Mouse (Mus musculus) stomach, embryonic 15.5 days (tissue): ENCODE measurements at regions not wholly inside any gene's neighbourhood (a gene's known extent, or its start where the extent isn't known, plus 50 kb on each side); places are given as distances from the start of the nearest gene placed in this dataset.
"Not testable (repeated sequence)": the region's sequence is repeated elsewhere in the genome, so short reads cannot be mapped to it uniquely, and the experiment has no call there.

Source experiments
- ATAC-seq: fragments of 200-750 bp; cut with Nextera tagmentation; 2 replicates; pipeline ENCODE4 v1.8.0; 2017; ENCODE audit warnings: low read depth, moderate number of reproducible peaks, moderate TSS enrichment; ENCODE audit not compliant: insufficient read depth, low FRiP score
- H3K27ac ChIP-seq: fragments of 300-500 bp; sonication (generic); 2 replicates; pipeline ENCODE4 v1.5.1; 2015; ENCODE audit warnings: mild to moderate bottlenecking, inconsistent platforms
- H3K27me3 ChIP-seq: fragments of 300-500 bp; sonication (generic); replicated peaks from 2 replicates; pipeline ENCODE4 v1.6.1; 2015; ENCODE audit warnings: inconsistent platforms
- H3K36me3 ChIP-seq: fragments of 300-500 bp; sonication (generic); 2 replicates; pipeline ENCODE4 v1.6.1; 2015; ENCODE audit warnings: inconsistent platforms
- H3K4me1 ChIP-seq: fragments of 300-500 bp; sonication (generic); 2 replicates; pipeline ENCODE4 v1.6.1; 2015; ENCODE audit warnings: inconsistent platforms
- H3K4me2 ChIP-seq: fragments of 300-500 bp; sonication (generic); 2 replicates; pipeline ENCODE4 v1.6.1; 2015; ENCODE audit warnings: mild to moderate bottlenecking, inconsistent platforms
- H3K4me3 ChIP-seq: fragments of 300-500 bp; sonication (generic); replicated peaks from 2 replicates; pipeline ENCODE4 v1.5.1; 2015; ENCODE audit warnings: inconsistent platforms
- H3K9ac ChIP-seq: fragments of 300-500 bp; sonication (generic); 2 replicates; pipeline ENCODE4 v1.6.1; 2015; ENCODE audit warnings: inconsistent platforms
- H3K9me3 ChIP-seq: fragments of 300-500 bp; sonication (generic); 2 replicates; pipeline ENCODE4 v1.6.1; 2016; ENCODE audit warnings: inconsistent platforms
- WGBS: fragments of 180-500 bp; shearing (Covaris S2); methylation state at CpG from one replicate; pipeline ENCODE4 v1.1.7; 2015; 5-methylcytosine and 5-hydroxymethylcytosine counted together

DNA sequence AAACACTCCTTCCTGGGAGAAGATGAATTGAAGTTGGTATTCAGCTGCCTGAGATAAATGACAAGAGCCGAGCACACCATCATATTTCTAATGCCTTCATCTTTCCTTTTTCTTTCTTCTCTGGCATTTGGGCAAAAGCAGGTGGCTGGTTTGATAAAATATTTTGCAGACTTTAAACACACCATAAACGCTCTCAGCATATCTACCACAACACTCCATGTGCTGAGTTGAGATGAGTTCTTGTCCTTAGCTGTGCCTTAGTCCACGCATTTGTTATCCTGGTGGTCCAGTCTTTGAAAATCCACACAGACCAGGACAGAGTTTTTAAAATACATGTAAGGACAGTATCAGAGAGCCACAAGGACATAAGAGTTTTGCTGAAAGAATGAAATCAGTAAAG is 74.3 kb upstream of the Immp2l start:
- 61% methylated on average over 3 of the region's 3 CpGs for WGBS
- no peaks in the 10 kb centered on the region for H3K4me1 ChIP-seq
- ATAC-seq, result no peak
- H3K27me3 ChIP-seq, result no peaks in the 10 kb centered on the region
- no peaks in the 10 kb centered on the region for H3K9me3 ChIP-seq
- no peak overlapping the region for H3K9ac ChIP-seq
- no peaks in the 10 kb centered on the region for H3K36me3 ChIP-seq
- H3K4me3 ChIP-seq, result no peak overlapping the region
- H3K27ac ChIP-seq, result no peak overlapping the region
- H3K4me2 ChIP-seq, result no peak overlapping the region

GRCm38 (mm10) chr12:40958536-40958935 is 65.4 kb upstream of the Immp2l start:
- 79% methylated on average over 3 of the region's 3 CpGs for WGBS
- H3K27me3 ChIP-seq, result no peaks in the 10 kb centered on the region
- no peak overlapping the region for H3K4me3 ChIP-seq
- no peaks in the 10 kb centered on the region for H3K36me3 ChIP-seq
- no peaks in the 10 kb centered on the region for H3K9me3 ChIP-seq
- no peak overlapping the region for H3K9ac ChIP-seq
- no peak overlapping the region for H3K27ac ChIP-seq
- no peak for ATAC-seq
- no peaks in the 10 kb centered on the region for H3K4me1 ChIP-seq
- no peak overlapping the region for H3K4me2 ChIP-seq

GRCm38 (mm10) chr12:40964996-40965395 is 58.9 kb upstream of the Immp2l start:
- Histone ChIP-seq H3K4me2 (no peak overlapping the region), H3K4me3 (no peak overlapping the region), H3K27ac (no peak overlapping the region), H3K27me3 (no peaks in the 10 kb centered on the region), H3K36me3 (no peaks in the 10 kb centered on the region), H3K9ac (no peak overlapping the region), H3K9me3 (no peaks in the 10 kb centered on the region), H3K4me1 (no peaks in the 10 kb centered on the region)
- ATAC-seq, result no peak
- WGBS, result 68% methylated on average over 2 of the region's 2 CpGs

DNA sequence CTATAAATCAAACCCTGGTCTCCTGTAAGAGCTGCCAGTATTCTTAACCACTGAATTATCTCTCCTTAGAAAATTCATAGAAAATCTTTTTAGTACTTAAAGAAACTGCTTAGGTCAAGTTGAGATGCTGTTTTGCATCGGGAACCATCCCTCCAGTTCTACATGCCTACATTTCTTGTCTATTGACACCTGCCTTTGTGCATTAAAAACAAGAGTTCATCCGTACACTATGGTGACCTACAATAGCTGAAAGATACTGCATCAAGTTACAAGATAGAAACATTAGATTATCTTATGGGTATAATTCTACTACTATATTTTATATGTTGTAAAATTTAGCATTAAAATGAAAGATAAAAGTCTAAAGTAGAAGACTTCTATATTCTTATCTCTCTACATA is 57.6 kb upstream of the Immp2l start:
- no peaks in the 10 kb centered on the region for H3K9me3 ChIP-seq
- H3K4me1 ChIP-seq, result no peaks in the 10 kb centered on the region
- H3K36me3 ChIP-seq, result no peaks in the 10 kb centered on the region
- ATAC-seq, result no peak
- H3K4me3 ChIP-seq, result no peak overlapping the region
- H3K27me3 ChIP-seq, result no peaks in the 10 kb centered on the region
- H3K4me2 ChIP-seq, result no peak overlapping the region
- H3K27ac ChIP-seq, result no peak overlapping the region
- H3K9ac ChIP-seq, result no peak overlapping the region
- 91% methylated on average over 2 of the region's 2 CpGs for WGBS

DNA sequence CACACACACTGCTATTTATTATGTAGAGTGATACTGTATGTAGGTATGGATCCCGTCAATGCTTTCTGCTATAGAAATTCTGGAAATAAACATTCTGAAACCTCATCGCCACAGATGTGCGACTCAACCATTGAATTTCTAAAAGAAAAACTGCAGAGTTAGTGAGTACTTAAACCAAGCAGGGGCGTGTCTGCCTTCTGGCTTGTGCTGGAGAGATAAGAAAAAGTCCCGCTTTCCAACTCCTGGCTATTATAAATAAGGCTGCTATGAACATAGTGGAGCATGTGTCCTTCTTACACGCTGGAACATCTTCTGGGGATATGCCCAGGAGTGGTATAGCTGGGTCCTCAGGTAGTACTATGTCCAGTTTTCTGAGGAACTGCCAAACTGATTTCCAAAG is 57.2 kb upstream of the Immp2l start:
- WGBS, result 62% methylated on average over 6 of the region's 6 CpGs
- H3K36me3 ChIP-seq, H3K9ac ChIP-seq: not testable (repeated sequence)

DNA sequence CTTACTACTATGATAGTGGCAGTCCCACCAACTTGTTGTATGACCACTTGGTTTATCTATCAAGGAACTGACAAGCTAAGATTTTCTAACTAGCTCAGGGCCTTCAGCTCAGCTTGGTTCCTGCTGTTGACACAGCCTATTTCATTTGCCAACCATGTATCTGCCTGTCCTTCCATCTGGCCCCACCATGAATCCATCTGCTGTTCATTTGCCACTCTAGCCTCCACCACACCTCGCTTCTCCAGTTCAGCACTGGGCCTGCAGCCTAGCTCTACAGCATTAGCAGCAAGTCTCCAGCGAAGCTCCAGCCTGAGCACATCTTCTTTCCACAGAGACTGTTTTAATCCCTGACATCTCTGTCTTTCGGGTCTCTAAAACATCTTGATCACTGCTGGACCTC is 51.0 kb upstream of the Immp2l start:
- Histone ChIP-seq H3K4me1 (no peaks in the 10 kb centered on the region), H3K9ac (no peak overlapping the region), H3K9me3 (no peaks in the 10 kb centered on the region), H3K36me3 (no peaks in the 10 kb centered on the region), H3K27ac (no peak overlapping the region), H3K4me3 (no peak overlapping the region), H3K4me2 (no peak overlapping the region), H3K27me3 (no peaks in the 10 kb centered on the region)
- ATAC-seq, result no peak
- 79% methylated on average over 3 of the region's 3 CpGs for WGBS

More for the DNA sequence above, 57.2 kb upstream of the Immp2l start:
- not testable (repeated sequence) for H3K4me3 ChIP-seq, H3K9me3 ChIP-seq, H3K4me2 ChIP-seq, H3K27me3 ChIP-seq, H3K4me1 ChIP-seq, H3K27ac ChIP-seq
- ATAC-seq, result peak; percentile 75; the same call in 1 of the 2 replicates
